Mouse (Mus musculus) kidney, adult 18-20 months (tissue): Measurements from ENCODE around the gene 4921504E06Rik.

Source experiments
- DNase-seq: peaks from one replicate; pipeline ENCODE4 v3.0.0; 2021

4921504E06Rik gene

GRCm38 (mm10) chr2:19490262-19490661 is 63.5 kb downstream of the 4921504E06Rik start:
- DNase-seq, result no peak

DNA sequence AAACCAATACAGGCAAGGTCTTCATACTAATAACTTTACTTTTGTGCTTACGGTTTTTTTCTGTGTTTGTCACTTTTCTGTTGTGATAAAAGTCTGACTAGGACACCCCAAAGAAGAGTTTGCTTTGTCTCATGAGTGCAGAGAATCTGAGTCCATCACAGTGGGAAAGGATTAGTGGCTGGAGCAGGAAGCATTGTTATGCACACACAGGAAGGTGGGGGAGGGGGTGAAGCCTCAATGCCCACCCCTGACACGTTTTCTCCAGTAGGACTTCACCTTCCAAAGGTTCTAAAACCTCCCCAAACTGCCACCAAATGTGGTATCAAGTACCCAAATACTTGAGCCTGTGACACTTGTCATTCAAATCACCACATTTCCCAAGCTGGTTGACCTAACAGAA is 91.8 kb downstream of the 4921504E06Rik start:
- no peak for DNase-seq

DNA sequence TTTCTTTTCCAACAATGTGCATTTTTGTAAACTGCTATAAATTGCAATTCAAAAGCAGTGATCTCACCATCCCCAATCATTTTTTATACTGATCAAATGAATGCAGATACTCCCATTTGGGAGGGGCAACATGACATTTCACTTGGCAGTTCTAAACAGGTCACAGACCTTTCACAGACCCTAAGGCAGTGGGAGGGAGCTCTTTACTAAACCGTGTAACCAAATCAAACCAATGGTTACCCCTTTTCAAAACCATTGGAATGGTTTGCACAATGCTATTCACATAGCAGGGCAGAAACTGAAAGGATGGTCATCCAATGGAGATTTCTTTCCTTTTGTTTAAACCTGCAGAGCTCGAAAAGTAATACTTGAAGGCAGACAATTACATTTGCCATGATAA is 94.9 kb downstream of the 4921504E06Rik start:
- DNase-seq, result no peak

DNA sequence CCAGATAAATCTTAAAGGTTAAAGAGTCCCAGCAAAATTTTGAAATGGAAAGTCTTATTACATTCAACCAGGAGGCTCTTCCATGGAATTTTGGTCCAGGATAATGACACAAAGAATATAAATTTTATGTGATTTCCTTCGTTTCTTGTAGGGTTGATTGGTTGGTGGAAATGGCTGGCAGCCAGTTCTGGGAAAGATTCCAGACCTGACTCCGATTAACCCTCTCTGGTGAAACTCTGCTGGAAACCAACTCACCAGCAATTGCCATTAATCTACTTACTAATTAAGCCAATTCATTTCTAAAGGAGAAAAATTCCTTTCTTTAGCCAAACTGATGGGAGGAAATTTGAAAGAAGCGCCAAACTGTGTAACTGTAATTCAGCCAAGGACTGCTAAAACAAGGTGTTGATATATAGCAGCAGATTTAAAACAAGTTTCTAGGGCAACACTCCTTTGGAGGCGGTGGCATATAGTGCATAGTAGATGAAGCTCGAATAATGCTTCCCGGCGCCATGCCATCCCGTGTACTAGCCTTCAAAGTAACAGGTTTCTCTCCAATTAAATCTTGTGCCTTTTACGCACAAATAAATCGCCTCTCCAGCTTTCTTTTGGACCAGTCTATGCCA is 97.7 kb downstream of the 4921504E06Rik start:
- DNase-seq, result no peak

GRCm38 (mm10) chr2:19455228-19455627 is 98.5 kb downstream of the 4921504E06Rik start:
- no peak for DNase-seq

DNA sequence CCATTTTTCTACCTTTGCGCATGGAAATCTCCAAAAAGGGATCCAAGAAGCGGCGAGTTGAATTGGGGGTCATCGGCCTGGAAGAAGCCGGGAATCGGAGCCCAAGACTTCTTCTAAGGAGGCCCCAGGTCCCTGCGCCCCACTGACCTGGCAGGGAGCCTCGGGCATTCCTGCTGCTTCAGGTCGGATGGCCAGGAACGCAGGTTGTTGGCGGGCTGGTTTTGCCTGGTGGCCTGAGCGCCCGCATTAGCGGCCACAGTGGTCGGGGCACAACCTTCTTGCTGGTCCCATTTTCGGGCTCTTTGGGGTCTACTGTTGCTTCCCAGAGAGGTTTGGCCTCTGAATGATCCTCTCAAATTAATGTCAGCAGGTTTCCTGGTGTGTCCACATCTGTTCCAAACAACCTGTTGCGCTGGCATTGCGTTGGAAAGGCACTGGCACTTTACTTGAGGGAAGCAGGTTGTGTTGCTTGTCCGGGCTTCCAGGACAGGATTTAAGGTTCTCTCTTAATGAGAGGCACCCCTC is 101.1 kb downstream of the 4921504E06Rik start:
- no peak for DNase-seq

- no peak for DNase-seq
Observed at GRCm38 (mm10) chr2:19449308-19449707, 104.4 kb downstream of the 4921504E06Rik start.

GRCm38 (mm10) chr2:19448042-19448700 is 105.5 kb downstream of the 4921504E06Rik start:
- no peak for DNase-seq

- DNase-seq, result no peak
Observed at GRCm38 (mm10) chr2:19446746-19447145, 107.0 kb downstream of the 4921504E06Rik start.

DNA sequence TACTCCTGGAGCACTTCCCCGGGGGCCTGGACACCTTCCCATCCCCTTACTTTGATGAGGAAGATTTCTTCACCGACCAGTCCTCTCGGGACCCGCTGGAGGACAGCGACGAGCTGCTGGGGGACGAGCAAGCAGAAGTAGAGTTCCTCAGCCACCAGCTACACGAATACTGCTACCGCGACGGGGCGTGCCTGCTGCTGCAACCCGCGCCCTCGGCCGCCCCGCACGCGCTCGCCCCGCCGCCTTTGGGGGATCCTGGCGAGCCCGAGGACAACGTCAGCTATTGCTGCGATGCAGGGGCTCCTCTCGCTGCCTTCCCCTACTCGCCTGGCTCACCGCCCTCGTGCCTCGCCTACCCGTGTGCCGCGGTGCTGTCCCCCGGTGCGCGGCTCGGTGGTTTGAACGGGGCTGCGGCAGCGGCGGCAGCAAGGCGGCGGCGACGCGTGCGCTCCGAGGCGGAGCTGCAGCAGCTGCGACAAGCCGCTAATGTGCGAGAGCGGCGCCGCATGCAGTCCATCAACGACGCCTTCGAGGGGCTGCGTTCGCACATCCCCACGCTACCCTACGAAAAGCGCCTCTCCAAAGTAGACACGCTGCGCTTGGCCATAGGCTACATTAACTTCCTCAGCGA is 107.7 kb downstream of the 4921504E06Rik start:
- no peak for DNase-seq

GRCm38 (mm10) chr2:19444931-19445831 is 108.5 kb downstream of the 4921504E06Rik start, which contains the start of gene Ptf1a:
TSS of gene Ptf1a (plus strand) at chr2:19445663.
- no peak for DNase-seq

- DNase-seq, result no peak
Observed at GRCm38 (mm10) chr2:19444346-19444745, 109.4 kb downstream of the 4921504E06Rik start.

DNA sequence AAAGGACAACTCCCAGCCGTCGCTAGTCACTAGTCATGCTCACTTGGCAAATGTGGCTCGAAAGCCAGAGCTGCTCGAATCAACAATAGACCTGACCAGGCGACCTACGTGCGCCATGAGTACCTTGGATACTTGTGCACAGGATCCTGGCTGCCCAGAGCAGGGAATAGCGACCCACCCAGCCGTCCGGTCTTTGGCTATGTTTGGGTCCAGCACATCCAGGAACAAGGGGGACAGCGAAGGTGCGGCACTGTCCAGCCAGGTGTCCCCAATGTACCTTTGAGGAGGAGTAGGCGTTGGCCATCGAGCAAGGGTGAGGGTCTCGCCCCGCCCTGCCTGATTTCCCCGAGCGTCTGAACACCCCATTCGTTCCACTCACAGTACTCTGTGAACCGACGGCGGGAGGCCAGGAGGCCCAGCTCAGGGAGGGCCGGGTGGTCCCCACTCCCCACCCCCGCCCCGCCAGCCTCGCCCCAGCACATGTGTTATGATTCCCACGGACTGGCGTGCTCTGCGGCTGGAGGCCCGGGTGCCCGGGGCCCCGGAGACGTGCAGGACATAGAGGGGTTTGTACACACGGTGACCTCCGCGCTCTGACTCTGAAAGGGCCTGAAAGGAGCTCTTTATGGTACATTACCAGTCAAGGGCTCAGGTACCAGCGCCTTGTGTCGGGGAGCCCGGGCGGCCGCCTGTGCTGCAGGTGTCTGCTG is 121.9 kb downstream of the 4921504E06Rik start:
- DNase-seq, result no peak

DNA sequence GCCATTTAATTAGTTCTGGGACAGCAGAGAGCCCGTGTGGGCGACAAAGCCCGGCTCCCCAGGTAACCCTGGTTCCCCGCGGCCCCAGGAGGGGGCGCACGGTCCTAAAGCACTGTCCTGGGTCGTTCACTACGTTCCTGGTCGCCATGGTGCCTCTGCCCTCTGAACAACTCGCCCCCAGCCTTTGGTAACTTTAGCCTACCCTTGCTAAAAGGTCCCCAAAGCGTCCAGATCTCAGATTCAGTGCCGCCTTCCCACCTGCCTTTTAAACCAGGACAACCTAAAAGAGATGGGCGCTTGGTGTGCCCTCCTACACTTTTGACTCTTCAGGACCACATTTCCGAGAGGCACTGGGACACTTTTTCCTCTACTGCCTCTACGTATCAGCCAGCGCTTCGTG is 122.5 kb downstream of the 4921504E06Rik start:
- no peak for DNase-seq

DNA sequence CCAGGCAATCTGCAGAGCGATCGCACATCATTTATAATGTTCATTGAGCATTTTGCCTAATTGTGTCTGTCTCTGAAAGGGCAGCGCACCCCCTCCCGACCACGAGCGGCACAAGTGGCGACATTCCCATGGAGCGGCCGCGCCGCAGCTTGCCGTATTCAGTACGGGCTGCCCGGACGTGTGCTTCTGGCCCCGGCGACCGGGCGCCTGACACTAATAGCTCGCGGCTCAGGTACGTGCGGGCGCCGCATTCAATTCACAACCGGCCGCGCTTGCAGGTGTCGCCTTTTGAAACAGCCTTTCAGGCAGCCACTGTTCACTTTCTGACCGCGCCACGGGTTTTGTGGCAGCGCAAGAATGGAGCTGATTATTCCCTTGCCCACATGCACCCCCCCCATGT is 123.0 kb downstream of the 4921504E06Rik start:
- DNase-seq, result no peak

DNA sequence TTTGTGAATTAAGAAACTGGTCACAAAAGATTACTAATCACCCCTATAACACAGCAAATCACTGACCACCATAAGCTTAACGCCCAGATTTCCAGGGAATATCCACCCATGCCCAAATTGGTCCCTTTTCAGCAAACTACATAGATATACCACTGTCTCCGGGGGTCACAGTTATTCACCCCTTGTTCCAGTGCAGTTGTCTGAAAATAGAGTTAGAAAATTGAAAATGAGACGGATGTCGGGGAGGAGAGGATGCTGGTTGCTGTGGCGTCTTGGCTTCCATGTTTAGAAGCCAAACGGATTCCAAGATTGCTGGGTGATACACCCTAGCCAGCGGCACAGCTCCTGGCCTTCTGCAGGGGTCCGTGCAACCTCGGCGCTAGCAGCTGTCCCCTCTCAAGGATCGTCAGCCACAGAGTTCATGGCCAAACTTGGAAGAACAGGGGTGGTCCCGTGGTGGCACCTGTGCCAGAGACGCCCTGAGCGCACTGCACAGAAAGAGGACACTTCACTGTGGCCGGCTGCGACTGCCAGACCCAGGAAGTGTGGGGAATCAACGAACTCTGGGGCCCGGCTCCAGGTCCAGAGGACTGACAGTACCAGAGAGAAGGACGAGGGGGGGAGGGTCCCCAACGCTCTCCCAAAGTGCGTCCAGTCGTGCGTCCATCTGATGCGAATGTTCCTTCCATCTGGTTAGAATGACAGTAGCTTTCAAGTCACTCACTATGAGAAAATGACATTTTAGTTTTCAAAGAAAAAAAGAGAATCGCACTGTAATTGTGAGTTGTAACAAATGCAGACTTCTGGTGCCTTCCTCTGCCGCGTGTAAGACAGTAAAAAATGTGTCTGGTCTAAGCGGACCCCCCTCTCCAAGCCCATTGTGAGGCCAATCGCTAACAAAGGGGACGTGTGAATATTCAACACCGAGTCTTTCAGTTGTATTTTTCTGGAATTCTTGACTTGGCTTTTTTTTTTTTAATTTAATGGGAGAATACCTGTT is 123.7 kb downstream of the 4921504E06Rik start:
- no peak for DNase-seq

DNA sequence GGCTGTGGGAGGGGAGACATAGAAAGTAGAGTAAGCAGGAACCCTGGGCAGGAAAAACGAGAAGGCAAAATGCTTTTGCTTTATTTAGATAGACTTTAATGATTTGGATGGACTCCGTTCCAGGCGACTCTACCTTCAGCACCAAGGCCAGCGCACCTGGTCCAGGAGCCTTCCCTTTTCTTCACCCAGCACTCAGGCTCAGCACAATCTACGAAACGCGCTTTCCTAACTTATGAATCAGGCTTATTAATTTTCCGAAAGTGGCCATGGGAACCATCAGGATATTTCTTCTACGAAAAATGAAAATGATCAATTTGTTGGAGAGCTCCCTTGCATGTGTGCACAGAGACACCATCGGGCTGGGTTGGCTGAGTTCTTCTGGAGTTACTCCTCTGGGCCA is 124.7 kb downstream of the 4921504E06Rik start:
- DNase-seq, result peak; percentile 36

DNA sequence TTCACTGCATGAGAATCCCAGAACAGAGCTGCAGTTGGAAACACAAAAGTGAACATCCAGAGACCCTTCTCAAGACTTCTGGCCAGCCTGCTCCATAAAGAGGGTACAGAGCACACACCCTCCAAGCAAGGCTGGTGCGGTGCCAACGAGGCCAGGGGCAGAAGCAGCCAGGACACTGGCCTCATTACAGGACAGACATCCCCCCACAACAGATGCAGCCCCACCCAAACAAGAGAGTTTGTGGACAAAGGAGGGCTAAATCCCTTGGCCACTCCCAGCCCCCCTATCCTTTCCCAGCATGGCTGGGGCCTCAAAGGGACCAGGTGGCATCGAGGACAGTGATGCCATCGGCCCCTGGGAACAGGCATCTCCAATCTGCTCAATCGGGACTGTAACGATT is 130.6 kb downstream of the 4921504E06Rik start:
- no peak for DNase-seq

- no peak for DNase-seq
Observed at GRCm38 (mm10) chr2:19422226-19422625, 131.5 kb downstream of the 4921504E06Rik start.

- no peak for DNase-seq
Observed at GRCm38 (mm10) chr2:19419686-19420345, 133.9 kb downstream of the 4921504E06Rik start.
